Mouse (Mus musculus) MN1 (cell line): ENCODE data around the gene Prim2.
"Not testable (repeated sequence)": the region's sequence is repeated elsewhere in the genome, so short reads cannot be mapped to it uniquely, and the experiment has no call there.

Experiments
- DNase-seq: peaks from one replicate; pipeline ENCODE4 v3.0.0-alpha.2; 2016; ENCODE audit warnings: low spot score

Gene Prim2

DNA sequence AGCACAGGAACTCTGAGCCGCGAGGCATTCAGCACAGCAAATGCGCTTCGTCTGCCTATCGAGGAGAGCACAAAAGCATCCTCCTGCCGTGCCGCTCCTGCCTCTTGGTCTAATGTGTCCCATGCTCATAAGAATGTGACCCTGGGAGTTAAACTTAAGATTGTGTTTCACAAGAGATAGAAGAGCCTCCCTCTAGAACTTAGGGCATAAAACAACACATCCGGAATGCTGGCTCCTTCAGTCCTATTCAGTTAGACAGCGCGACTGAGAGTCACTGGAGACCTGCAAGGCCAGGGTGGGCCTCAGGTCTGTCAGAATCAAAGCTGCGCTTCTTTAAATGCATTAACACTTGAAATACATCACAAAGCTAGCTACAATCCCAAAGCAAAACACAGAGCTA lies 18.7 kb downstream of the Prim2 start:
- DNase-seq, result no peak

DNA sequence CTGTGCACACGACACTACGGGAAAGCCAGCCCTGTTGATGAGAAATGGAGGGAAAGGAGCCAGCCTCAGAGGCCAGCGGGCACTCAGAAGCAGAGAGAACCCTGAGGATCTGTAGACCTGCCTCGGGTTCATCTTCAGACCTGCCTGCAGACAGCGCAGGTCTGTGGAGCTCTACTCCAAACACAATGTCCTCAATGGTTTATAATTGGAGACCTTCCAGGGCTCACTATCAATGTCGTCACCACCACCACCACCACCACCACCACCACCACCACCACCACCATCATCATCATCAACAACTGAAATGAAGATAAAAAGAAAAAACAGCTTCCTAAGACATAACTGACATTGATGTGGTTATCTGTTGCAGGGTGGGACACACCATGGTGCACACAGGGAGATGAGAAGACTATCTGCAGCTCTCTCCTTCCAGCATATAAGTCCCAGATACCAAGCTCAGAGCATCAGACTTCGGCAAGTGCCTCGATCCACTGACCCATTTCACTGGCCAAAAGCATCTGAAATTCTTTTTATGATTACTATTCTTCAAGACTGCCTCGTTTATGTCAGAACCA lies 20.0 kb downstream of the Prim2 start:
- no peak for DNase-seq

DNA sequence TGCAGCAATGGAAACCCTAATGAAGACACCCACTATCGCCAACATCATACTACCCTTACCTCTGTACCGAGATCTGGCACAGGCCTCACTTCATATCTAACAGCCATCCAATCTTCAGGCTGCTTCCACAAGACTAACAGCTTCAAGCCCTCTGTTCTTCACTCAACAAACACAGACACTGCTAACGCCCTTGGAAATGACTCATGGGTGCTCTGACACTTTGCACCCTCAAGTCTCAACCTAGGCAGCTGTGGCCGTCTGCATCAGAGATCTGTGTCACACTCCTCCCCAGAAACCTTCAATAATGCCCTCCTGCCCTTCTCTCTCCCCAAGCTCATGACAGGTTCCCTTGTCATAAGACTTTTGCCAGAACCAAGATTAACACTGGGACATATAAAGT lies 20.6 kb downstream of the Prim2 start:
- no peak for DNase-seq

DNA sequence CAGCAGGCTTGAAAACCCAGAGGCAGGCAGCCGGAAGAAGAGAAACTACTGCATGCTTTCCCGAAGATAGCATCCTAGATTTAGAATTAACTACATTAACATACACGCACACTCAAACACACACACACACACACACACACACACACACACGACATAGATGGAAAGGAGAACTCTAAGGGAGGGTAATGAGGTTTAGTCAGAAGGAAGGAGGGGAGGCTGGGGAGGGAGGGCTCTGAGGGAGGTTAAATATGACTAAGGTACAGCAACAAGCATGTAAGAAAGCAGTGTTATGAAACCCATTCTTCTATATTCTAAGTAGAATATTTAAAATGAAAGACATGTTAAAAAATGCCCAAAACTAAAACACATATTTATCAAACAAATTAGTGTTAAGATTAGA lies 21.9 kb downstream of the Prim2 start:
- no peak for DNase-seq

DNA sequence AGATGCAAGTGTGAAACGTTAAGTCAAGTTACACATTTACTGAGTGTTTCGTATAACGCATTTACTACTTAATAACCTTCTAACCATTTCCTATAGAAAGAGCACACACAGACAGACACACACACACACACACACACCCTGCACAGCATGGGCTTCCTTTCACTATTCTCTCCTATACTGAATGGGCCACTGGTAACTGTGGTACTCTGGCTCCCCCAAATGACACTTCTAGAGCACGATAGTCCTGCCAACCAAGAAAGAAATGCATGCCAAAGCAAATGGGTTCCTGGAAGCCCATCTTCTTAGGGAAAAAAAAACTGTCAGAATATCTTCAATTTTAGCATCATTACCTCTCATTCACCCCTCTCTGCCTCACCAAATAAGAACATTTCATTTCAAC lies 22.4 kb downstream of the Prim2 start:
- DNase-seq, result peak; percentile 45

DNA sequence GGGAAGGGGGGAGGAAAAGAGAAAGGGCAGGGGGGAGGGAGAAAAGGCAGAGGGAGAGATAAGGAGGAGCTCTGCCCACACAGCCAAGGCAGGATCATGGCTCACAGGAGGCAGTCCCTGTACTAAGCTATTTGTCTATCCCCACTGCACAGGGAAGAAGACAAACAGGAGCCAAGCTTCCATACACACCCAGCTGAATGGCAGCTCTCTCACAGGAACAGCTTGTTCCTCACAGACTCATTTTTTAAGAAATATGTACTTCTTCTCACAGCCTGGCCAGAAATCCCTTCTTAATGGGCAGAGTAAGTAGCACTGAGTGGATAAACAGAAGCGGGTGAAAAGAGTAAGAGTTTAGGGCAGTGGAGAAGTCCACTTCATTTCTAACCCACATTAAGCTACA lies 23.9 kb downstream of the Prim2 start:
- no peak for DNase-seq

DNA sequence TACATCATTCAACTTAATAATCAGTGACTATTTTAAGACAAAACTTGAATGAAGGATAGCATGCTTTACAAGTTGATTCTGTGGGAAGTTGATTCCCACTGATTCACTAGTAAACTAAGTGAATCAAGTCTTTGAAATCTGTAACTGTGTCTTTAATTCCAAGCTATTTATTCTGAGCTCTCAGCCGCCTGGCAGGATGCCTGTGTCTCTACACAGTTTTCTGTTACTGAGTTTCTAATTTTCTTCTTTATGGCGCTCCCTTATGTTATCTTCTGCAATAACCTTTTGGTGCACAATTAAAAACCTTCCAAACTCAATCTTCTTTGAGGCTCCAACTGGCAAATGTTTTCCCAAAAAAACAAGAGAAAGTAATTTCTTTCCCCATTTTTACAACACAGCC lies 28.5 kb downstream of the Prim2 start:
- no peak for DNase-seq

DNA sequence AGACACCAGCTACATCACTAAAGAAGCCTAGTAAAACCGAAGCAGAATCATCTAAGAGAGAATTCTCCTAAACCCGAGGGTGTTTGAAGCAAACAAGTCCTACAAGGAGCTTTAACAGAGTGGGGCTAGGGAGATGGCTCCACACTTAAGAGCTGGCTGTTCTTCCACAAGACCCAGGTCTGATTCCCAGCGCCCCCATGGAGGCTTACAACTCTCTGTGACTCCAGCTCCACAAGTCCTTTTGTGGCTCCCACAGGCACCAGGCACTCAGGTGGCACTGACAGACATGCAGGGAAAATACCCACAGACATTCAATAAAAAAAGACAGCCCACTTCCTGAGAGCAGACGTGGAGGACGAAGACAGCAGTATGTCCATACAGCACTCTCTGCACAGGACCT lies 29.5 kb downstream of the Prim2 start:
- no peak for DNase-seq

DNA sequence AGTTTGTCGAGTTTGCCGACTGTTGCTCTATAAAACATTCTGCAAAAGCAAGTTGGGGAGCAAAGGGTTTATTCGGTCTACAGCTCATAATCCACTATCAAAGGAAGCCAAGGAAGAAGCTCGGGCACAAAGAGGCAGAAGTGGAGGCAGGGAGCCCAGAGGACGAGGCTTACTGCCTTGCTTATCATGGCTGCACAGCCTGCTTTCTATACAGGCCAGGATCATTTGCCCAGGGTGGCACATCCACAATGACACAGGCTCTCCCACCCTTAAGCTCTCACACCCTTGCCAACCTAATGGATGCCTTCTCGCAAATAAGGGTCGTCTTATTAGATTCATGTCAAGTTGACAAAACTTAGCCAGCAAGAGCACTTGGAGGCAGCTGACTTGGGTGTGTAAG lies 30.4 kb downstream of the Prim2 start:
- DNase-seq, result no peak

DNA sequence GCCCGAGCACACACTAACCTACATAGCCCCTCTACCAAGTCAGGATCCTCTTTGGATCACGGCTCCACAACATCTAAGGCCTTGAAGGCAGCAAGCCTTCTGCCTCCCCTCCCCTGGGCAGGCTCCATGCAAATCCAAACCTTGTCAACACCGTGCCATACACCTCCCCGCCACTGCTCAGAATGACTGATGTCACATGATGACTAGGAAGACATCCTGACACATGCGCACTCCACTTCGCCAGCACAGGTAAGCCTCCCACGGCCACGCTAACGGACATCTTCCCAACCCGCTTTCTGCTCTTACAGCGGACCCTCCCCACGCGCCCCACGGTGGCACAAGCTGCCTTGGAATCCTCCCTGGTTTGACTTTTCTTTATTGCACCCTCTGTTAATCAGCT lies 31.8 kb downstream of the Prim2 start:
- no peak for DNase-seq

DNA sequence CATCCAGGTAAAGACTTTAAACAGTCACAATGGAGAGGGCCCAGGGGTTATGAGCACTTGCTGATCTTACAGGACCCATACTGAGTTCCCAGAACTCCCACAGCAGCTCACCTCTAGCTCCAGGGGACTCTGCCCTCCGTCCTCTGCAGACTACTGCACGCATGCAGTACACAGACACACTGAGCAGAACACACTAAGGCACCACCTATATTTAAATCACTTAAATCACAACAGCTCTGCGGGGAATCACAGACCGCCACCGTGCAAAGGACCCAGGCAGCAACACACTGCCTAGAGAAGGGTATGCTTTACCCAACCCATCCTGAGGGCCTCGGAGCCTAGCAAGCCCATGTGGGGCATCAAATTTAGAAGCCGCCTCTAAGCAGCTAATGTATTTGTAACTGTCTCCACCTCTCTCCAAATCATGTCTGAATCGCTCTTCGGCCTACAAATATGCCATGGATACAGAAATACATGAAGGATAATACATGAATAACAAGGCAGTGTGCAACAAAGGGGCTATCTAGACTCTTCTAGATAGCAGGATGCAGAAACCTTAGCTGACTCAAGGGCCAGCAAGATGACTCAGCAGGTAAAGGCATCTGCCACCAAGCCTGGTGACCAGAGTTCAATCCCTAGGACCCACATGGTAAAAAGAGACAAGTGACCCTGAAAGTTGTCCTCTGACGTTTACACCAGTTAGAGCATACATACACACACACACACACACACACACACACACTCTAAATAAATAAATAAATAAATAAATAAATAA lies 33.0 kb downstream of the Prim2 start:
- DNase-seq, result no peak

DNA sequence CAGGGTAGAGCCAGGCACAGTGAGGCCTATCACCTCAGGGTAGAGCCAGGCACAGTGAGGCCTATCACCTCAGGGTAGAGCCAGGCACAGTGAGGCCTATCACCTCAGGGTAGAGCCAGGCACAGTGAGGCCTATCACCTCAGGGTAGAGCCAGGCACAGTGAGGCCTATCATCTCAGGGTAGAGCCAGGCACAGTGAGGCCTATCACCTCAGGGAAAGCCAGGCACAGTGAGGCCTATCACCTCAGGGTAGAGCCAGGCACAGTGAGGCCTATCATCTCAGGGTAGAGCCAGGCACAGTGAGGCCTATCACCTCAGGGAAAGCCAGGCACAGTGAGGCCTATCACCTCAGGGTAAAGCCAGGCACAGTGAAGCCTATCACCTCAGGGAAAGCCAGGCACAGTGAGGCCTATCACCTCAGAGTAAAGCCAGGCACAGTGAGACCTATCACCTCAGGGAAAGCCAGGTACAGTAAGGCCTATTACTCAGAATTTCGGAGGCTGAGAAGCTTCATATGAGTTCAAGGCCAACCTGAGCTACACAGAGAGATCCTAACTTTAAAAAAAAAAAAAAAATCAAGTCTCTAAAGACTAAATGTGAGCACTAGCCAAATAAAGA lies 38.5 kb downstream of the Prim2 start:
- DNase-seq, result not testable (repeated sequence)

DNA sequence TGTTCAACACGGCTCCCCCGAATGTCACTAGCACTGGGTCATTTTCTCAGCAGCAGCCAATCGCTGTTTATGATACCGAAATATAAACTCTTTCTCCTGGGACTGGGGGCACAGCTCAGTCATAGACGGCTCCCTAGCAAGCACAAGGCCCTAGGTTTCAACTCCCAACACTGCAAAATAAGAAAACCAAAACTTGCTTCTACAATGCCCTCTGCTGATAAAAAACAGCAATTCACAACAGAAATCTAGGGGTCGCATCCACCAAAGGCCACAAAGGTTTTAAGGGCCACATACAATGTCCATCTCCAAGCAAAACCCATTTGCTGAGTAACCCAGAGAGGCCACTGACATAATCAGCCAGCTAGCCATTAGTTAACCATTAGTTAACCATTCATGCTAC lies 41.8 kb downstream of the Prim2 start:
- DNase-seq, result no peak

DNA sequence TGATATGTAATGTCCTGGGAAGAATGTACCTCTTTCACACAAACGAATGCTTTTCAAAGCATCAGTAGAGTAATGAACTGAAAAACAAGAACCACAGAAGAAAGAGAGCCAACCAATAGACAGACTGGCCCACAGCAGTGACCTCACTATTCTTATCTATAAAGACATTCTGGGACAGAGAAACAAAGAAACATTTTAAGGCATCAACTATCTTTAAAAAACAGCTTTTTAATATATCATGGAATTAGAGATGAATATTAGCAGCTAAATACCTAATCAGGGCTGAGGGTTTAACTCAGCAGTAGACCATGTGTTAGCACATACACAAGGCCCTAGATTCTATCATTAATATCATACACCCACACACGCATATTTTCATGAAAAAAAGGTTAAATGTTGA lies 42.5 kb downstream of the Prim2 start:
- no peak for DNase-seq

DNA sequence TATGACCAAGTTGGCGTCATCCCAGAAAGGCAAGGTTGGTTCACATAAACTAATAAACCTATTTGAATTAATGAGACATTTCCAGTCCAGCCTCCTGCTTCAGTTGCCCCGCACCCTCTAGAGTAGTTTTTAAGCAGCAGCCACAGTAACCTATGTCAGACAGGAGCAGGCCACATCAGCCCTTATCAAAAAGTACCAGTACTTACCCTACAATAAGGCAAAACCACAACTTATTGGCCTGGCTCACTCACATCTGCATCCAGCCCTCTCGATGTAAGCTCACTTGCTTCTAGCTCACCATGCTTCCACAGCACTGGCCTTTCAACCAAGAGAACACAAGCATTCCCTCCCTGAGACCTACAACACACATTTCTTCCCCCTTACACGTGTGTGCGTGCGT lies 44.7 kb downstream of the Prim2 start:
- DNase-seq, result no peak

DNA sequence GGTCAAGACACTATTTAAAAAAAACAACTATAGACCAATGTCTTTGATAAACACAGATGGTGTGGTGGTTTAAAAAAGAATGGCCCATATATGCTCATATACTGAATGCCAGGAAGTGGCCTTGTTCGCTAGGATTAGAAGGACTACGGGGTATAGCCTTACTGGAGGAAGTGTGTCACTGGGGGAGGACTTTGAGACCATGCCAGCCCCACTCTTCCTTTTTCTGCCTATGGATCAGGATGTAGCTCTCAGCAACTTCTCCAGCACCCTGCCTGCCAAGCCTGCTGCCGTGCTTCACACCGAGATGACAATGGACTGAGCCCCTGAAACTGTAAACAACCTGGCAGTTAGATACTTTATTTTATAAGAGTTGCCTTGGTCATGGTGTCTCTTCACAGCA lies 45.2 kb downstream of the Prim2 start:
- DNase-seq, result no peak

DNA sequence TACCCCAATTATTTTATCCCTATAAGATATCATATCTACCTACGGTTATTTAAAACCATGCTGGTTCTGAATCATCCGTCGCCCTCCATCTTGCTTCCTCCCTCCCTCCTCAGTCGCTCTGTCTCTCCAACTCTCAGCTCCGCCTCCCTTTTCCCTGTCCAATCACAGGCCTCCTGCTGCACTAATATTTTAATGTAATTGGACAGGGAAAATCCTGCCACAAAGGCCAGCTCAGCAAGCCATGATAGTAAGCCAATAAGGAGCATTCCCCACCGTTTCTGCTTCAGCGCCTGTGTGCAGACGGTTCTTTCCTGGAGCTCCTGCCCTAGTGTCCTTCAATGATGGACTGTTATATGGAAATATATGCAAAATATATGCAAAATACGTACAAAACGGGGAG lies 47.8 kb downstream of the Prim2 start:
- no peak for DNase-seq

DNA sequence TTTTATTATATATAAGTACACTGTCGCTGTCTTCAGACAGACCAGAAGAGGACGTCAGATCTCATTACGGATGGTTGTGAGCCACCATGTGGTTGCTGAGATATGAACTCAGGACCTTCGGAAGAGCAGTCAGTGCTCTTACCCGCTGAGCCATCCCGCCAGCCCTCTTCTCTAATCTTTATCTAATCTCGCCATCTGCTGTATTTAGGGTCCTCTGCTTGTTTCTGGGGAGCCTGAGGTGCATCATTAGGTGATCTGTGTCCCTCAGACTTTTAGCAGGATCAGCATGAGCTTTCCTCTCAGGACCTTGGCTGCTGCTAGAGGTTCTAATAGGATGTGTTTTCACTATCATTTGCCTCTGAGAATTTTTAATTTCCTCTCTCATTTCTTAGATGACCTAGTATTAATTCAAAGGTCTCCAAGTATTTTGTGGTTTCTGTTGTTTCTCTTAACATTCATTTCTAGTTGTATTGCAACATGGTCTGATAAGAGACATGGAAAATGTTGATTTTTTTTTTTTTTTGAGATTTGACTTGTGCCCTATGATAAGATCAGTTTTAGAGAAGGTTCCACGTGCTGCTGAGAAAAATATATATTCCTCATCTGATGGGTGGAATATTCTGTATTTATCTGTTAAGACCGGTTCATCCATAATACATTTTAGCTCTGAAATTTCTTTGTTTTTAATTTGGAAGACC lies 49.4 kb downstream of the Prim2 start:
- DNase-seq, result no peak

DNA sequence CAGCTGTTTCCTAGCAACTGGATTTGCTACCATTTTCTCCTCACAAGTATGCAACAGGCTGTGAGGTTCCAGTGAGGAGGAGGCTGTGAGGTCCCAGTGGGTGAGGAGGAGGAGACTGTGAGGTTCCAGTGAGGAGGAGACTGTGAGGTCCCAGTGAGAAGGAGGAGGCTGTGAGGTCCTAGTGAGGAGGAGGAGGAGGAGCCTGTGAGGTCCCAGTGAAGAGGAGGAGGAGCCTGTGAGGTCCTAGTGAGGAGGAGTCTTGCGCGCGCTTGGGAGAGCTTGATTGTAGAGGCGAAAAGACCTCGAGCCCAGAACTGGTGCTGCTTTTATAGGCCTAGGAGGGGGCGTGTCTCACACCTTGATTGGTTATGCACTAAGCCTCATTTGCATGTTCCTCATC lies 53.0 kb downstream of the Prim2 start:
- not testable (repeated sequence) for DNase-seq

DNA sequence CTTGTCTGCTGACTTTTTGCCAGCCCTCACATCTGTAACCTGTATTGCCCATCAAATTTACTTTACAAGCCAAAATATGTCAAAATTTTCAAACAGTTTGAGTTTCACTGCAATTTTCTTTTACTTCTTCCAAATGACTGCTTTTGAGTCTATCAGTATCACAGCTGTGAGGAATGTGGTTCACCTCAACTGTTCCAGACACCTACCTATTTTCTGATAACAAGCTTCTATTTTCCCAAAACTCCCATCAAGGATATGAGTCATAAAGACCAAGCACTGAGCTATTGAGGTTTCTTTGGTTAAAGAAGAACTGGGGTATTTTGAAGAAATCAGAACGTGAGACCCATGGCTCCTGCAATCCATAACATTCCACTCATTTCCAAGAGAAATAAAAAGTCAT lies 57.5 kb downstream of the Prim2 start:
- no peak for DNase-seq

DNA sequence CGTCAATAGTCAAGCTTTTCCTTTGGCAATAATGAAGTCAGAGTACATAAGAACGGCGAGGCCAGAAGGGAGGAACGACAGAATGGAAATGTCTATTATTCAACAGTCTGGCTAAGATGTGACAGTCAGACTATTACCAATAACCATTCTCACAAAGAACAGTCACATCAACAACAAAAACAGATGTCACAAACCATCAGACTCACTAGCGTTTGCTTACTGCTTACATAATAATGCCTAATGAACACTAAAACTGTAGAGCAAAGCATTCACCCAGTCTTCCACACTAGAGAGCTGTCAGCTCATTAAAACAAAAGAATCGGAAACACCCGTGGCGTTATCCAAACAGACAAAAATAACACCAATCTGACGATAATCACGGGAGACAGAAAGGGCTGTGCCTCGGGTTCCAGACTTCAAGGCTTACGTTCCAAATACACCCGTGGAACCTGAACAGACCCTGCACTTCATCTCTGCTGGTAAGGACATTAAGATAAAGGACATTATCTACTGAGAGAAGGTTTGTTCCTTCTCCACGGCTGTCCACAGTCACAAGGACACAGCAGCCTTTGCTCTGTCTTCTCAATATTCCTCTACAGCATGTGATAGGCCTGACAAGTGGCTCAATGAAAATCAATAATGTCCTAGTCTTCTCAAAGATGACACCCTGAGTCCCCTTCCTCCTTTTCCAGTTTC lies 59.4 kb downstream of the Prim2 start:
- DNase-seq, result no peak

DNA sequence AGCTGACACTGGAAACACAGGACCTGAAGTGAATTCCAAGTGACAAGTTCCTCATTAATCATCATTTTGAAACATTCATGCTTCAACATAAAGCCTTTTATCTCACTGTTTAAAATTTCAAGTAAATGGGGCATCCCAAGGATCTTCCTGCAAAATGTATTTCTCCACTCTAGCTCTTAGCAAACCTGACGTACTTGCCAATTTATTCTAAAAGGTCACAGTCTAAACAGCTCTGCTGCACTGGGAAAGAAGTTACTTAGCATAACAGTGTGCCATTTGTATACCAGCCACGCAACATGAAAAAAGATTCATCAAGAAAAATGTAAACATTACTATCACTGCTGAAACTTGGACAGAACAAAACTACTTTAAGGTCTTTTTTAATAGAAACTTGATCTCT lies 61.5 kb downstream of the Prim2 start:
- DNase-seq, result no peak
